ENCODE assay signal across 8 mouse cellular contexts in genomic region chr13:59656975-59657388, GRCm38 (mm10). TPM values are rescaled to one million over a fixed set of nuclear protein-coding genes. Genes with fewer than 3 reads are reported as not detected.
DNase-seq lines count a peak whose midpoint lies in the region; ATAC-seq lines count a peak whose summit lies in the region.

No protein-coding gene starts in this region.

- H3K4me3 ChIP-seq in heart, embryonic 12.5 days = no peak overlapping the region

- no peak overlapping the region for H3K4me2 ChIP-seq in heart, embryonic 12.5 days

- H3K9ac ChIP-seq in heart, embryonic 12.5 days = no peak overlapping the region

- H3K27me3 ChIP-seq in heart, embryonic 12.5 days (replicated peaks) = no peaks in the 10 kb centered on the region

- 72% methylated on average over 4 of the region's 4 CpGs for WGBS in heart, embryonic 12.5 days

- peaks cover 29% of the 10 kb centered on the region for H3K36me3 ChIP-seq in heart, embryonic 12.5 days

- no peak for DNase-seq in heart, postnatal 25 days (ENCODE audit: low spot score)
- DNase-seq in embryo, embryonic 10.5 days (ENCODE audit: low spot score) = peak; percentile 68
- DNase-seq in mesoderm, embryonic 11.5 days (ENCODE audit: low read depth, low spot score) = peak; percentile 60
- DNase-seq in left cerebral cortex, postnatal 36 days (ENCODE audit: low spot score in 2 of 2) = no peak
- no peak for DNase-seq in layer of hippocampus, adult 9-11 months
- no peak for DNase-seq in adrenal gland, adult 8-10 months

- ATAC-seq in heart, embryonic 12.5 days (ENCODE audit: insufficient number of reproducible peaks, low FRiP score) = no peak
- peak; percentile 37 for ATAC-seq in inflammation-experienced regulatory T-cells, adult 6 months

- H3K9me3 ChIP-seq in heart, embryonic 12.5 days (replicated peaks) = no peaks in the 10 kb centered on the region

- 0 out of 2 replicates have a peak overlapping the region, but pooled peaks have one; percentile 5 for H3K27ac ChIP-seq in heart, embryonic 12.5 days (ENCODE audit: poor library complexity, severe bottlenecking)

- intact Hi-C loops in heart, postnatal 25 days (cut with DNase I) = no loop called here
- intact Hi-C loops in left cerebral cortex, postnatal 36 days (cut with DNase I) = no loop called here

- H3K4me1 ChIP-seq in heart, embryonic 12.5 days (replicated peaks) = peaks cover 26% of the 10 kb centered on the region

RNA-seq across cellular contexts. Expression of gene Golm1, which starts 18.6 kb away (rescaled TPM):
- polyA plus RNA-seq in heart, embryonic 12.5 days (2016; fragmentation: Nextera tagmentation; extraction: Ambion mirVana) = 63.2 and 67.6 TPM in 2 replicates
- 10 to 100 TPM; 16.2 to 18.3 TPM for total RNA-seq in heart, postnatal 25 days (2021)
- 10 to 100 TPM; 40.8 to 58.9 (median 47.8) TPM for polyA plus RNA-seq in inflammation-experienced regulatory T-cells, adult 6 months (2017; shearing (Covaris generic))
- 10 to 100 TPM; 17.2 to 20.5 TPM for total RNA-seq in left cerebral cortex, postnatal 36 days (2021)
- total RNA-seq in adrenal gland, adult 8-10 months (2022) = 10 to 100 TPM in 1 of 4 experiments, 1 to 10 TPM in 3; 7.1 to 10.2 (median 8.1) TPM

RNA-seq across cellular contexts. Expression of gene 4921517D22Rik, which starts 36.9 kb away (rescaled TPM):
- polyA plus RNA-seq in heart, embryonic 12.5 days (2016; fragmentation: Nextera tagmentation; extraction: Ambion mirVana) = not detected in 2 replicates
- not detected for total RNA-seq in heart, postnatal 25 days (2021)
- not detected for polyA plus RNA-seq in inflammation-experienced regulatory T-cells, adult 6 months (2017; shearing (Covaris generic))
- total RNA-seq in left cerebral cortex, postnatal 36 days (2021) = not detected
- total RNA-seq in adrenal gland, adult 8-10 months (2022) = not detected

RNA-seq across cellular contexts. Expression of gene Spata31d1a, which starts 53.1 kb away (rescaled TPM):
- not detected in 2 replicates for polyA plus RNA-seq in heart, embryonic 12.5 days (2016; fragmentation: Nextera tagmentation; extraction: Ambion mirVana)
- total RNA-seq in heart, postnatal 25 days (2021) = not detected
- not detected for polyA plus RNA-seq in inflammation-experienced regulatory T-cells, adult 6 months (2017; shearing (Covaris generic))
- under 1 TPM; 0.12 to 0.25 TPM for total RNA-seq in left cerebral cortex, postnatal 36 days (2021)
- not detected for total RNA-seq in adrenal gland, adult 8-10 months (2022)

RNA-seq across cellular contexts. Expression of gene Spata31d1b, which starts 55.1 kb away (rescaled TPM):
- not detected in 2 replicates for polyA plus RNA-seq in heart, embryonic 12.5 days (2016; fragmentation: Nextera tagmentation; extraction: Ambion mirVana)
- total RNA-seq in heart, postnatal 25 days (2021) = not detected
- not detected for polyA plus RNA-seq in inflammation-experienced regulatory T-cells, adult 6 months (2017; shearing (Covaris generic))
- total RNA-seq in left cerebral cortex, postnatal 36 days (2021) = not detected
- not detected for total RNA-seq in adrenal gland, adult 8-10 months (2022)

Comparison
In these comparisons a context has a peak if more than half of its experiments do, and no peak if none do; other contexts are left out.
1. DNase-seq: peak in embryo, embryonic 10.5 days (single experiment) and mesoderm, embryonic 11.5 days (single experiment); none in heart, postnatal 25 days (single experiment), left cerebral cortex, postnatal 36 days (0 of 2), layer of hippocampus, adult 9-11 months (single experiment) and adrenal gland, adult 8-10 months (single experiment).